Mouse (Mus musculus) megakaryocyte, embryonic 14.5 days (primary cell): ENCODE data around the gene Uck2.

Experiments used
- FLI1 ChIP-seq: IDR thresholded peaks from 2 replicates; pipeline ENCODE4 v1.6.1; 2012; ENCODE audit warnings: low read length, inconsistent platforms, mixed read lengths
- GATA1 ChIP-seq: IDR thresholded peaks from 3 replicates; pipeline ENCODE4 v1.6.1; 2012; ENCODE audit warnings: mixed read lengths, low read length, inconsistent platforms, borderline replicate concordance

DNA sequence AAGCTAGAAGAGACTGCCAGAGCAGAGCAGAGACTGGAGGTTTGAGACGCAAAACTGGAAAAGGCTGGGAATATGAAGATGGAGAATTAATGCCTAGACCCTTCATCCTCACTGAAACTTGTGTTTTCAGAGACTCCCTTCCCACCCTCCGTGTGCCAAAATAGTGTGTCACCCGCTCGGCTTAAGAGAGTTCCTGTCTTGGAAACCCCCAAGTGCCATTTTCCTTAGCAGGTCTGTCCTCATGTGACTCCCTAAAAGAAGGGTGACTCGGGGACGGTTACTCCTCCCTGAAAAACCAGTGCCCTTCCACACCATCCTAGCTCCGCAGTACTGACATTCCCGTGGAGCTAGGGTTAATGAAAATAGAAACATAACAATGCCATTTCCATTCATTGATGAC, 236 bp upstream of the Uck2 start:
- no peak for TF ChIP-seq GATA1
- TF ChIP-seq FLI1: no peak
